Mouse (Mus musculus): ENCODE results near the gene Lrrc43.
A peak's percentile ranks its signal among the peaks of the same experiment; 100 is the strongest.

The Lrrc43 gene

DNA sequence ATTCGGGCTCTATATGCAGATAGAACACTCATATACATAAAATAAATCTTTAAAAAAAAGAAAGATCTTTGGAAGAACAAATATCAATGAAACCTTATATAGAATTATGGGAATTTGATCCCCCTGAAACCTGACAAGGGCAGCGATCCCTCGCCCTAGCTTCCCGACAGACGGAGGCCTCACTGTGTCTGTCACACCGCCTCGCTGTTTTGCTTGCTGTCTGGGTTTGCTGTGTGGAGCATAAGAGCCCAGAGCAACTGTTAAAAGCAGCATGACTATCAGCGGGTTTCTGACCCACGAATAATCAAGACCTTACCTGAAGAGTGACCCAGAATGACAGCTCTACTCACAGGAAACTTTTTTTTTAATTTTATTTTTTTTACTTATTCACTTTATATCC is 31.6 kb downstream of the Lrrc43 start:
- no peak for DNase-seq (ENCODE audit: low spot score)

GRCm38 (mm10) chr5:123521621-123522020 is 32.5 kb downstream of the Lrrc43 start:
- no peak for DNase-seq (ENCODE audit: low spot score)

GRCm38 (mm10) chr5:123522166-123522565 is 33.1 kb downstream of the Lrrc43 start:
- no peak for DNase-seq (ENCODE audit: low spot score)

DNA sequence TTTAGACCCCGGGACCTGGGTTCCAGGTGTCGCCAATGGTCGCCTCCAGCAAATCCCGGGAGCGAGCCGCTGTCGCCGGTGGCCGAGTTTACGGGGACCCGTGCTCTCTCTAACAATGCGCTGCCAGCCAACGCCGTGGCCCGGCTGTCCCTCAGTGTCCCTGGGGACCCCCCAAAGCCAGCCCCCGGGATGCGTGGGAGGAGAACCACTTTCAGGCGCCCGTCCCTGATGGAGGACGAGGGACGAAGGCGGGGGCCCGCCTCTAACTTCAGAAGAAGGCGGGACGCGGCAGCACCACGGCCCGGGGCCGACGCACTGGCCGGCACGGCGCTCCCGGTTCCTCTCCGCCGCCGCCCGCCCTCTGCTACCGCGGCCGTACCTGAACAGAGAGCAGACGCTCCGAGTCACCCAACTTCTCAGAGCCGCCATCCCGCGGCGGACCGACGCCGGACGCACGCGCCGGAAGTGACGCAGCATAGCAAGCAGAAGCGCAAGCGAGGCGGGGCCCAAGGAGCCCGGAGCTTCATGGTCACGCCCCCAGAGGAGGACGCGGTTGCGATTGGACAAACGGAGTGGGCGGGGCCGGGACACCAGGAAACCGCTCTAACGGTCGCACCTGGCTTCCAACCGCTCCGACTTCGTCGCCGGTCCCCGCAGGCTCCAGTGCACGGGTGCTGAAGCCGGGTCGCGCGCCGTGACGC is 34.7 kb downstream of the Lrrc43 start, which contains the start of gene Diablo:
Gene Diablo, minus strand, starts transcription at position 485 of the 701 bp plus-strand sequence.
- DNase-seq (ENCODE audit: low spot score): peak; percentile 99

DNA sequence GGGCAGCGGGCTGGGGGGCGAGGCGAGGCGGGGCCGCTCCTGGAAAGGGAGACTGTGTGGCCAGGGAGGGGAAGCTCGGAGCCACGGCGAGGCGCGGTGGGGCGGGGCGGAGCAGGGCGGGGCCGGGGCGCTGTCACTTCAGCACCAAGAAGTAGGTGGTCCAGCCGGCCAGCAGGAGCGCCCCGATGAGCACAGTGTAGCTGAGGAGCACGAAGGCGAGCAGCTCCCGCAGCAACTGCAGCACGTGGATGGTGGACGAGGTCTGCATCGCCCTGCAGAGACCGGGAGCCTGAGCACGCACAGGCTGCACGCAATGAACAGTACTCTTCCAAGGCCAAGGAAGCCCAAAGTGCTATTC is 35.3 kb downstream of the Lrrc43 start:
- no peak for DNase-seq (ENCODE audit: low spot score)

GRCm38 (mm10) chr5:123525281-123525680 is 36.2 kb downstream of the Lrrc43 start, which contains the start of gene Gm49027:
Gene Gm49027 (minus strand): TSS chr5:123525488.
- DNase-seq (ENCODE audit: low spot score): no peak

- DNase-seq (ENCODE audit: low spot score): no peak
Observed at GRCm38 (mm10) chr5:123525916-123526495, 36.9 kb downstream of the Lrrc43 start.

GRCm38 (mm10) chr5:123528641-123529040 is 39.5 kb downstream of the Lrrc43 start:
- peak; percentile 3 for DNase-seq (ENCODE audit: low spot score)

DNA sequence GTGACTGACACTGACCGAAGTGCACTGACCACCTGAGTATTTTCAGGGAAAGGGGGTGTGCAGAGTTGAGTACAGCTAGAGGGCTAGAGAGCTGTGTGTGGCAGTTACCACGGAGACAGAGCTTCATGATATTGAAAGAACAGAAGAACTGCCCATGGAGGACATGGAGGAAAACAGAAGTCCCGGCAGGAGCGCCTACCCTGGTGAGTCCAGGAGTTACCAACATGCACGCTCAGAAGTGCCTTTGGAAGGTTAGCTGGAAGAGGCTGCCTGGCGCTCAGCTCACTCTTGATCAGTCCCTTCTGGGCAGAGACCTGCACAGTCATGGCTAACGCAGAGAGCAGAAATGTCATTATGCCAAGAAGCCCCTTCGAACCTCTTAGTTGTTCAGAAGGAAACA is 41.0 kb downstream of the Lrrc43 start:
- DNase-seq (ENCODE audit: low spot score): peak; percentile 1

DNA sequence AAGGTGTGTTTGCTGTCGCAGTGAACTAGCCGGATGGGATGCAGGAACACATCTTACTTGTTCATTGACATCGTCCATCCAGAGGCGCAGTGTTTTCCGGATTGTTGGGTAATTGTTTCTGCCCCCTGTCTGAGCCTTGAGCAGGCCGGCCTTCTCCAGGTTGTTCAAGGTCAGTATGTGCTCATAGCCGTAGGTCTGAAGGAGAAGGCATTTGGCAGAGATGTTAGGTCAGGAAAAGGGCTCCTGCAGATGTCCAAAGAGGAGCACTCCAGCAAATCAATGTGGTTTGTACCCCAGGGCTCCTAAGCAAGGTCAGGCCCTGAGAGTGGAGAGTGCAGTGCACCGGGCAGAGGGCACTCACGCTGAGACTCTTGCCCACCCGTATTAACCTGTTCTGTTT is 44.7 kb downstream of the Lrrc43 start:
- DNase-seq (ENCODE audit: low spot score): peak; percentile 7

- peak; percentile 3 for DNase-seq (ENCODE audit: low spot score)
Observed at GRCm38 (mm10) chr5:123555693-123556092, 66.6 kb downstream of the Lrrc43 start.

DNA sequence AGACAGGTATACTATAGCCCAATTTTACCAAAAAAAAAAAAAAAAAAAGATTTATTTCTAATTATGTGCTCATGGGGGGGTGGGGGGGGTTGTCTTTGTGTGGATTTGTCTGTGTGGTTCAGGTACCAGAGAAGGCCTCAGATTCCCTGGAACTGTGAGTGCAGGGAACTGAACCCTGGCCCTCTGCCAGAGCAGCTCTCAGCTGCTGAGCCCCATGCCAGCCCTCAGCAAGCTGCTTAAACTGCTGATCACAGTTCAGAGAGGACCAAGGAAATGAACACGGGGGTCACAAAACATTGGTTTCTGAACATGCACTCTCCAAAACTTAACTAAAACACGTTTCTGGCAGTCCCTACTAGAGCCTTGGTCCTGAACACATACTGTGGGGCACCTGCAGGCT is 67.3 kb downstream of the Lrrc43 start:
- peak; percentile 23 for DNase-seq (ENCODE audit: low spot score)

Data from testis, postnatal 14 days (tissue).